Mouse (Mus musculus) CH12.LX (cell line): ENCODE results near the gene Adad2. TPM values are rescaled to one million over a fixed set of nuclear protein-coding genes. Genes with fewer than 3 reads are reported as not detected.

Experiments used
- DNase-seq: peaks from one replicate; pipeline ENCODE4 v3.0.0-alpha.2; 2013; ENCODE audit errors: extremely low read depth
- H3K27ac ChIP-seq: 2 replicates; pipeline ENCODE4 v1.5.1; 2012; ENCODE audit warnings: low read depth, mild to moderate bottlenecking, control low read depth, moderate library complexity; ENCODE audit not compliant: insufficient read depth
- H3K27me3 ChIP-seq: replicated peaks from 2 replicates; pipeline ENCODE3; 2012; ENCODE audit warnings: inconsistent platforms
- H3K36me3 ChIP-seq, 2 experiments: replicated peaks in 1 of 2; 2 replicates each; pipeline versions ENCODE3 to v1.6.1; 2012; ENCODE audit warnings: inconsistent platforms in 1 of 2, low read length in 1 of 2, mild to moderate bottlenecking in 1 of 2, mixed read lengths in 1 of 2, moderate library complexity in 1 of 2; ENCODE audit not compliant: control insufficient read depth in 1 of 2, insufficient read depth in 1 of 2
- H3K4me1 ChIP-seq, 2 experiments: 2 replicates each; pipeline ENCODE4 v1.6.1; 2012; ENCODE audit warnings: inconsistent platforms in 1 of 2, moderate library complexity in 1 of 2; ENCODE audit not compliant: insufficient read depth in 2 of 2, control insufficient read depth in 1 of 2
- H3K4me2 ChIP-seq: 2 replicates; pipeline ENCODE4 v1.6.1; 2012; ENCODE audit warnings: low read depth, mild to moderate bottlenecking, control low read depth; ENCODE audit not compliant: poor library complexity, insufficient read depth, severe bottlenecking
- H3K4me3 ChIP-seq, 3 experiments: fragments of 150-350 bp in 1 of 3; sonication (generic) in 1 of 3; replicated peaks in 1 of 3; 2 replicates each; pipeline versions ENCODE3 to v1.5.1; 2011 to 2012; ENCODE audit warnings: low read depth in 2 of 3, low read length in 2 of 3, mild to moderate bottlenecking in 2 of 3, moderate library complexity in 2 of 3, control low read depth in 1 of 3, improper control_type of control experiment in 1 of 3, inconsistent platforms in 1 of 3, mixed read lengths in 1 of 3; ENCODE audit not compliant: poor library complexity in 1 of 3
- H3K79me2 ChIP-seq: replicated peaks from 2 replicates; pipeline ENCODE4 v1.6.1; 2012; ENCODE audit warnings: mild to moderate bottlenecking, moderate library complexity; ENCODE audit not compliant: control insufficient read depth, poor library complexity, insufficient read depth, severe bottlenecking; ENCODE audit errors: extremely low read depth
- H3K9ac ChIP-seq: 2 replicates; pipeline ENCODE4 v1.6.1; 2012; ENCODE audit warnings: low read depth, mild to moderate bottlenecking, control low read depth, moderate library complexity; ENCODE audit not compliant: insufficient read depth
- H3K9me3 ChIP-seq: replicated peaks from 2 replicates; pipeline ENCODE3; 2012; ENCODE audit warnings: low read length, inconsistent platforms, mixed read lengths
- CHD1 ChIP-seq: IDR thresholded peaks from 2 replicates; pipeline ENCODE4 v1.6.1; 2012; ENCODE audit warnings: low read depth, low read length, improper control_type of control experiment, inconsistent platforms
- CHD2 ChIP-seq: IDR thresholded peaks from 2 replicates; pipeline ENCODE4 v1.6.1; 2011; ENCODE audit warnings: low read length, improper control_type of control experiment
- CTCF ChIP-seq, 2 experiments: IDR thresholded peaks in 1 of 2; conservative IDR thresholded peaks in 1 of 2; 2 replicates each; pipeline ENCODE4 v1.5.1; 2011 to 2012; ENCODE audit warnings: low read depth in 2 of 2, low read length in 2 of 2, improper control_type of control experiment in 1 of 2, inconsistent platforms in 1 of 2, mild to moderate bottlenecking in 1 of 2, moderate library complexity in 1 of 2
- ELF1 ChIP-seq: IDR thresholded peaks from 2 replicates; pipeline ENCODE4 v1.6.1; 2014; ENCODE audit warnings: low read depth, mild to moderate bottlenecking, inconsistent platforms, low read length, improper control_type of control experiment
- EP300 ChIP-seq: IDR thresholded peaks from 2 replicates; pipeline ENCODE4 v1.6.1; 2011; ENCODE audit warnings: low read length, improper control_type of control experiment
- ETS1 ChIP-seq: conservative IDR thresholded peaks from 2 replicates; pipeline ENCODE4 v1.6.1; 2012; ENCODE audit warnings: low read depth, mild to moderate bottlenecking, inconsistent platforms, low read length, improper control_type of control experiment, moderate library complexity
- GABPA ChIP-seq: IDR thresholded peaks from 2 replicates; pipeline ENCODE4 v1.6.1; 2012; ENCODE audit warnings: low read depth, low read length, improper control_type of control experiment, inconsistent platforms; ENCODE audit not compliant: insufficient replicate concordance
- IRF4 ChIP-seq: IDR thresholded peaks from 2 replicates; pipeline ENCODE4 v1.6.1; 2014; ENCODE audit warnings: low read depth, mild to moderate bottlenecking, inconsistent platforms, low read length, improper control_type of control experiment
- JUND ChIP-seq: conservative IDR thresholded peaks from 2 replicates; pipeline ENCODE4 v1.6.1; 2011; ENCODE audit warnings: low read depth, low read length, improper control_type of control experiment
- KAT2A ChIP-seq: IDR thresholded peaks from 2 replicates; pipeline ENCODE4 v1.6.1; 2012; ENCODE audit warnings: low read length, improper control_type of control experiment, inconsistent platforms; ENCODE audit not compliant: insufficient replicate concordance
- MAX ChIP-seq: IDR thresholded peaks from 2 replicates; pipeline ENCODE4 v1.6.1; 2011; ENCODE audit warnings: low read length, improper control_type of control experiment
- MAZ ChIP-seq: IDR thresholded peaks from 2 replicates; pipeline ENCODE4 v1.6.1; 2012; ENCODE audit warnings: low read depth, mild to moderate bottlenecking, inconsistent platforms, low read length, improper control_type of control experiment, moderate library complexity
- MXI1 ChIP-seq: IDR thresholded peaks from 2 replicates; pipeline ENCODE4 v1.6.1; 2011; ENCODE audit warnings: mild to moderate bottlenecking, low read depth, low read length, improper control_type of control experiment
- NELFE ChIP-seq: IDR thresholded peaks from 2 replicates; pipeline ENCODE4 v1.6.1; 2011; ENCODE audit warnings: low read depth, low read length, improper control_type of control experiment
- PAX5 ChIP-seq: IDR thresholded peaks from 2 replicates; pipeline ENCODE4 v1.6.1; 2012; ENCODE audit warnings: low read length, inconsistent platforms, mixed read lengths
- POLR2A ChIP-seq: IDR thresholded peaks from 2 replicates; pipeline ENCODE4 v1.6.1; 2011; ENCODE audit warnings: low read depth, mild to moderate bottlenecking, improper control_type of control experiment, low read length
- POLR2AphosphoS2 ChIP-seq: IDR thresholded peaks from 2 replicates; pipeline ENCODE4 v1.6.1; 2011; ENCODE audit warnings: low read depth, low read length, improper control_type of control experiment
- RAD21 ChIP-seq: IDR thresholded peaks from 2 replicates; pipeline ENCODE4 v1.6.1; 2011; ENCODE audit warnings: low read depth, mild to moderate bottlenecking, low read length, improper control_type of control experiment, moderate library complexity
- RCOR1 ChIP-seq: conservative IDR thresholded peaks from 2 replicates; pipeline ENCODE4 v1.6.1; 2012; ENCODE audit warnings: low read depth, mild to moderate bottlenecking, inconsistent platforms, low read length, improper control_type of control experiment
- TBP ChIP-seq: conservative IDR thresholded peaks from 2 replicates; pipeline ENCODE4 v1.6.1; 2011; ENCODE audit warnings: low read depth, low read length, improper control_type of control experiment
- UBTF ChIP-seq: IDR thresholded peaks from 2 replicates; pipeline ENCODE4 v1.6.1; 2012; ENCODE audit warnings: low read depth, mild to moderate bottlenecking, inconsistent platforms, low read length, improper control_type of control experiment, moderate library complexity
- USF1 ChIP-seq: IDR thresholded peaks from 2 replicates; pipeline ENCODE4 v1.6.1; 2014; ENCODE audit warnings: low read depth, mild to moderate bottlenecking, inconsistent platforms, low read length, improper control_type of control experiment
- ZC3H11A ChIP-seq: IDR thresholded peaks from 2 replicates; pipeline ENCODE4 v1.6.1; 2012; ENCODE audit warnings: low read depth, mild to moderate bottlenecking, inconsistent platforms, low read length, improper control_type of control experiment
- ZMIZ1 ChIP-seq: IDR thresholded peaks from 2 replicates; pipeline ENCODE4 v1.6.1; 2012; ENCODE audit warnings: low read depth, mild to moderate bottlenecking, inconsistent platforms, low read length, improper control_type of control experiment
- ZNF384 ChIP-seq: IDR thresholded peaks from 2 replicates; pipeline ENCODE4 v1.6.1; 2012; ENCODE audit warnings: low read depth, low read length, improper control_type of control experiment, inconsistent platforms
- dilution Hi-C: fragments of 300-500 bp; cut with MboI; formaldehyde crosslinking; loops from 2 replicates; pipeline ENCODE4 v1.14.3; 2020; ENCODE audit warnings: low sequenced_read_pairs; ENCODE audit not compliant: extremely low pct_unique_long_range_greater_than_20kb, extremely low pct_ligation_motif_present
- in situ Hi-C: fragments of 300-500 bp; cut with MboI; formaldehyde crosslinking; loops from 3 replicates; pipeline ENCODE4 v1.14.3; 2019; ENCODE audit warnings: low sequenced_read_pairs, low pct_ligation_motif_present, low pct_unique_long_range_greater_than_20kb, mixed read lengths
- polyA plus RNA-seq: library from polyadenylated mRNA; unstranded; fragments of >175 nt; gene quantifications from 2 replicates; pipeline ENCODE4 v1.2.1, GENCODE M21; 2012; ENCODE audit warnings: low read depth; ENCODE audit not compliant: insufficient read length
- total RNA-seq, 2 experiments: library from RNA; depleted of rRNA; stranded (reverse); fragments of 300-350 nt in 1 of 2; fragments of >200 nt in 1 of 2; gene quantifications; 2 replicates each; pipeline ENCODE4 v1.2.3; 2012 to 2014

Gene Adad2
- total and polyA plus RNA-seq, 3 experiments = not detected

- H3K9me3 ChIP-seq = no peaks in the 10 kb centered on the region
- in situ Hi-C loops = no loop called here
- H3K27me3 ChIP-seq = peaks cover 60% of the 10 kb centered on the region
- H3K4me1 ChIP-seq = peaks cover 0 to 11% of the 10 kb centered on the region in 2 experiments; a peak in 2 of 4 replicates
- TF ChIP-seq MAX (no peak), CTCF (conservative IDR thresholded peaks at IDR 0.05 in 1 of 2, IDR thresholded peaks at IDR 0.05 in 1 of 2; ENCODE audit: low read depth in 2 of 2, low read length in 2 of 2) (no peak), CHD2 (no peak), ZC3H11A (no peak), EP300 (no peak), ZNF384 (no peak), UBTF (no peak)
- TF ChIP-seq, all 38 proteins: peak for 0
- Histone ChIP-seq H3K4me3 (peak overlapping the region; percentile 25 to 69 (median 66)), H3K36me3 (peaks cover 0 to 2% of the 10 kb centered on the region in 2 experiments), H3K4me2 (peak overlapping the region; percentile 73; the same call in 1 of the 2 replicates), H3K79me2 (no peaks in the 10 kb centered on the region), H3K9ac (peak overlapping the region; percentile 36; the same call in 1 of the 2 replicates), H3K27ac (no peak overlapping the region)
- DNase-seq = no peak
- dilution Hi-C loops = no loop called here
Observed at GRCm38 (mm10) chr8:119575366-119575726, 37.2 kb upstream of the Adad2 start.

- in situ Hi-C loops (no loop called here), dilution Hi-C loops (no loop called here)
- peaks cover 0 to 7% of the 10 kb centered on the region in 2 experiments; a peak in 2 of 4 replicates for H3K4me1 ChIP-seq
- peaks cover 64% of the 10 kb centered on the region for H3K27me3 ChIP-seq
- H3K9me3 ChIP-seq = no peaks in the 10 kb centered on the region
- no peak overlapping the region for H3K4me3 ChIP-seq
- TF ChIP-seq ZNF384 = no peak
- no peak for TF ChIP-seq CHD1
- no peak for TF ChIP-seq NELFE
- TF ChIP-seq TBP = no peak
- no peak for TF ChIP-seq KAT2A
- no peak for TF ChIP-seq RCOR1
- H3K4me2 ChIP-seq = no peak overlapping the region
- no peaks in the 10 kb centered on the region for H3K79me2 ChIP-seq
- no peak overlapping the region for H3K9ac ChIP-seq
- no peak for DNase-seq
- H3K36me3 ChIP-seq = no peaks in the 10 kb centered on the region
- no peak overlapping the region for H3K27ac ChIP-seq
Observed at GRCm38 (mm10) chr8:119579096-119579495, 33.5 kb upstream of the Adad2 start.

- DNase-seq = no peak
- Histone ChIP-seq H3K4me3 (no peak overlapping the region), H3K27me3 (peaks cover 54% of the 10 kb centered on the region), H3K4me1 (no peaks in the 10 kb centered on the region), H3K4me2 (no peak overlapping the region), H3K36me3 (no peaks in the 10 kb centered on the region), H3K9ac (no peak overlapping the region), H3K79me2 (no peaks in the 10 kb centered on the region), H3K27ac (no peak overlapping the region), H3K9me3 (no peaks in the 10 kb centered on the region)
- dilution Hi-C loops (no loop called here), in situ Hi-C loops (no loop called here)
- no peak for TF ChIP-seq ZMIZ1
- TF ChIP-seq PAX5 = no peak
- no peak for TF ChIP-seq EP300
- TF ChIP-seq CHD2 = no peak
- no peak for TF ChIP-seq MAZ
- TF ChIP-seq IRF4 = no peak
- TF ChIP-seq CHD1 = no peak
- TF ChIP-seq MXI1 = no peak
- no peak for TF ChIP-seq TBP
- TF ChIP-seq POLR2A = no peak
- no peak for TF ChIP-seq UBTF
- TF ChIP-seq ELF1 = no peak
- no peak for TF ChIP-seq JUND
- TF ChIP-seq RAD21 = no peak
- TF ChIP-seq ETS1 = no peak
- TF ChIP-seq USF1 = no peak
- TF ChIP-seq GABPA = no peak
- TF ChIP-seq POLR2AphosphoS2 = no peak
- TF ChIP-seq KAT2A = no peak
Observed at GRCm38 (mm10) chr8:119580441-119581161, 31.9 kb upstream of the Adad2 start.
